Mouse (Mus musculus) megakaryocyte, adult 5-6 weeks (primary cell): Measurements from ENCODE around the gene Nagpa. TPM values are rescaled to one million over a fixed set of nuclear protein-coding genes. Genes with fewer than 3 reads are reported as not detected.
A peak's percentile ranks its signal among the peaks of the same experiment; 100 is the strongest.

Experiments
- ATAC-seq: 2 replicates; pipeline ENCODE4 v1.8.0; 2016; ENCODE audit warnings: mild to moderate bottlenecking, inconsistent platforms; ENCODE audit not compliant: poor library complexity, severe bottlenecking
- total RNA-seq, 2 experiments: library from RNA; stranded (forward) in 1 of 2; stranded (reverse) in 1 of 2; fragments of 153-499, 151-499 nt in 1 of 2; fragments of 221-1000, 200-1000 nt in 1 of 2; gene quantifications; 2 replicates each; pipeline versions ENCODE4 v1.2.3 to v1.2.4; 2015 to 2017

Nagpa gene
- total RNA-seq, 2 experiments from 2014 or later = 43.5 to 74.9 TPM

- peak; percentile 71 for ATAC-seq
These were observed 1.1 kb downstream of the Nagpa start for GRCm38 (mm10) chr16:5202681-5203080.

DNA sequence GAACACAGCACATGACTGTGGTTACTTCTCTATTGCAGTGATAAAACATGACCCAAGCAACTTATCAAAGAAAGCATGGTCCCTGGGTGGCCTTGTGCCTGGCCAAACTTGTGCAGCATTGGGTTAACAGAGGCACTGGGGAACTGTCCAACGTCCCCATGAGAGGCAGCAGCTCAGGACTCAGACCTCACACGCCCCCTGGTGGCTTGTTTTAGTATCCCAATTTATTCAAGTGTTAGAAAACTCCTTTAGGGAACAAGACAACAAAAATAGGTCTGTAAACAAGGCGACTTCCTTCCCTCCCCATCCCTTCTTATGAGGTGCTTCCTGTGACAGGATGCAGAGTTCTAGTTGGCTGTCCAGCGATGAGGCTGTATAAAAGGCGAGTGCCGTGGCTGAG is 8.7 kb downstream of the Nagpa start:
- peak; percentile 59; the same call in 1 of the 2 replicates for ATAC-seq

- ATAC-seq = no peak
These were observed 17.6 kb downstream of the Nagpa start for GRCm38 (mm10) chr16:5186234-5186633.

GRCm38 (mm10) chr16:5185691-5186090 is 18.1 kb downstream of the Nagpa start:
- no peak for ATAC-seq

- ATAC-seq = no peak
These were observed 18.9 kb downstream of the Nagpa start for GRCm38 (mm10) chr16:5184956-5185355.

GRCm38 (mm10) chr16:5184101-5184500 is 19.7 kb downstream of the Nagpa start:
- no peak for ATAC-seq

- no peak for ATAC-seq
These were observed 20.4 kb downstream of the Nagpa start for GRCm38 (mm10) chr16:5183310-5183975.

DNA sequence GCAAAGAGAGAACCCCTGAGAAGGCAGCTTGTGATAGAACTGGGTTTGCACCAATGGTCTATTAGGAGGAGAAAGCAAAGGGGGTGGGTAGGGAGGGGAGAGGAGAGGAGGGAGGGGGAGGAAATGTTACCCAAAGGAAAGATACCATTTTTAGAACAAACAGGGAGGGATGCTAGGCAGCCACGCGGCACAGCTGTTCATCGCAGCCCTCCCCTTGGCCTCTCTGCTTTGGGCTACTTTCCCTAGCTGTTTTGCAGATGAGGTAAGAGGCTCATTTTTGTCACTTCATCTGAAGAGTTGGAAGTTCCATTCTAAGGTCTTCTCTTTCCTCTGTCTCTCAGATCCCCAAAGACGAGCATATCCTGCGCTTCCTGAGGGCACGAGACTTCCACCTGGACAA is 31.2 kb downstream of the Nagpa start:
- no peak for ATAC-seq

DNA sequence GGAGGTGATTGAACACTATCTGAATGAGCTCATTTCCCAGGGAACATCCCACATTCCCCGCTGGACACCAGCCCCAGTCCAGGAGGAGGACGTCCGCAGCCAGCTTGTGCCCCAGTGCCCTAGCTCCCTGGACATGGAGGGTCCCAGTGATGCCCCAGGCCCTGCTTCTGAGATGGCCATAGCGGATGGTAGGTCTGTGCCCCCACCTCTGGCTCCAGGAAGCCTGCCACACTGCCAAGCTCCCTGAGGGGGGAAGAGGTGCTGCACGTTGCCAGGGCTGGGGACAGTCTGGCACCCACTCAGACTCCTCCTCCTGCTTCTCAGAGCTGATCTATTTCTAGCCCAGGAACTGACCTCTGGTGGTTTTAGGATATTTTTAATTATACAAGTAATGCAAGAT is 35.0 kb downstream of the Nagpa start:
- ATAC-seq = no peak

DNA sequence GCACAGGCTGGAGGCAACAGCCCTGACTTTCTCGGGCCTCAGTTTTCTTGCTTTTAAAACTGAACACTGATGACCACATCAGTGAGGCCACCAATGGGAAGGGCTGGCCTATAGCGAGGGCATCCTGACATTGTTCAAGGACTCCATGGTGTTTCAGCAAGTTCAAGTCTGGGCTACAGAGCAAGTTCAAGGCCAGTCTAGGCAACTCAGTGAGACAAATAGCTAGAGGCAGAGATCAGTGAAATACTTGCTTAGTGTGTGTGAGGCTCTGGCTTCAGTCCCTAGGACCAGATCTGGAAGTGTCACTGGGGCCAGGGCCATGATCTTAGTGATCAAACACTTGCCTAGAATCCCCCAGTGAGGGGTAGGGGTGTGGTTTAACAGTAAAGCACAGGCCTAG is 35.8 kb downstream of the Nagpa start:
- no peak for ATAC-seq

GRCm38 (mm10) chr16:5164327-5164726 is 39.5 kb downstream of the Nagpa start:
- ATAC-seq = no peak

GRCm38 (mm10) chr16:5159248-5159647 is 44.6 kb downstream of the Nagpa start:
- no peak for ATAC-seq

GRCm38 (mm10) chr16:5157113-5157512 is 46.7 kb downstream of the Nagpa start:
- ATAC-seq = no peak

DNA sequence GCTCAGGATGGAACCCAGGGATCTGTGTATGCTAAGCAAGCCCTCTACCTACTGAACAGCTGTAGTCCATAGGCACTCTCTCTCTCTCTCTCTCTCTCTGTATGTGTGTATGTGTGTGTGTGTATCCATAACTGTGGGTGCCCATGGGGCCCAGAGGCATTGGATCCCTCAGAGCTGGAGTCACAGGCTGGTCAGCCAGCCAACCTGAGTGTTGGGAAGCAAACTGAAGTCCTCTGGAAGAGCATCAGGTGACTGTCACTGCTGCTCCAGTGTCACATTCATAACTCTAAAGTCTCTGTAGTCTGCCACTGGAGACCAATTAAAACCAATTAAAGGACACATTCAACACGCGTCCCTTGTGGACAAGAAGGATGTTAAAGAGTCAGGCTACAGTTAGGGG is 47.3 kb downstream of the Nagpa start:
- no peak for ATAC-seq

- ATAC-seq = no peak
These were observed 48.8 kb downstream of the Nagpa start for GRCm38 (mm10) chr16:5155014-5155413.

- ATAC-seq = no peak
These were observed 50.3 kb downstream of the Nagpa start for GRCm38 (mm10) chr16:5153299-5154026.

- ATAC-seq = no peak
These were observed 53.3 kb downstream of the Nagpa start for GRCm38 (mm10) chr16:5150544-5150943.

DNA sequence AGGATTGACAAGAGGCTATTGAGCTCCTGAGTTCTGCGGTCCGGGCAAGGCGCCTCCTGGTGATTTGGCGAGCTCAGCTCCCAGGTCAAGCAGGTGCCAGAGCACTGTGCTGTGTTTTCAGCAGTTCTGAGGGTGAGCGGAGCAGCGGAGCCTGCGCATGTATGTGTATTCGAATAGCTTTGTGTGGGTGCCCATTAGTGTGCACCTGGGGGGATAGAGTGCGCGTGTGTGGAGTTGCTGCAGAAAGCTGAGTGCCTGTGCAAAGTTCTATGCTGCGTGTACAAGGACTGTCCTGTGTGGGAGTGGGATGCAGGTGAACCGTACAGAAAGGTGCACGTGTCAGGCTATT is 56.8 kb downstream of the Nagpa start, which contains the start of gene Sec14l5:
Sec14l5 (plus strand) TSS at position 73 of the 349 bp plus-strand sequence.
- ATAC-seq = no peak

DNA sequence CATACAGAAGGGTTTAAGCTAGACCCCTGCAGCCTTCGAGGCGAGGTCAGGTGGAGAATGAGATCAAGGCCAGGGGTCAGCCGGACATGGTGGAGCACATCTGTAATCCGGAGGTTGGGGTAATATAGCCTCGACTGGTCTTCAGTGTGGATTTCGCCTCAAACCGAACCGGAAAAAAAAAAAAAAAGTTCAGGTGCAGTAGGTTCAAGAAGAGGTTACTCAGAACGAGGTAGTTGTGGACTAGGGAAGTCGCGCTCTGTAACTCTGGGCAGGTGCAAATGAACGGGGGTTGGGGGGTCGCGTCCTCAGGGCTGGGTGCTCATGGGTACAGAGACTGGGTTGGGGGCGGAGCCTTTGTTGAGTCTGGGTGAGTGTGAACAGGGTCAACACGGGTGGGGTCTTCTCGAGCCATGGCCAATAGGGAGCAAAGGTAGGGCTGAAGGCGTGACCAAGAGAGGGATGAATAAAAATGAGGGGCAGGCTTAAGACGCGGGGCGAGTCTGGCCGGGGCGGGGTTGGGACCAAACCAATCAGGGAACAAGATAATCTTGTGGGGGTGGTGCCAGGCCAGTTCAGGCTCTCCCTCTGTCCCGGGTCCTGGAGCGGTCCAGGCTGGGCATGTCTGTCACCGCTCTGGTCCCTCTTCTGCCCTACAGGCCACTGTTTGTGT is 57.3 kb downstream of the Nagpa start:
- ATAC-seq = peak; percentile 61

- peak; percentile 81 for ATAC-seq
These were observed 58.2 kb downstream of the Nagpa start for GRCm38 (mm10) chr16:5145570-5145969.
